Mouse (Mus musculus): ENCODE results near the gene Ebf1.

The Ebf1 gene

GRCm38 (mm10) chr11:44619131-44619886 lies 2.2 kb downstream of the Ebf1 start:
- DNase-seq (ENCODE audit: low spot score in 2 of 2) = no peak

GRCm38 (mm10) chr11:44619887-44620693 lies 3.0 kb downstream of the Ebf1 start:
- DNase-seq (ENCODE audit: low spot score in 2 of 2) = no peak

- DNase-seq (ENCODE audit: low spot score in 2 of 2) = no peak
Measured at GRCm38 (mm10) chr11:44620694-44621446, 3.8 kb downstream of the Ebf1 start.

- no peak for DNase-seq (ENCODE audit: low spot score in 2 of 2)
Measured at GRCm38 (mm10) chr11:44621615-44622014, 4.5 kb downstream of the Ebf1 start.

- no peak for DNase-seq (ENCODE audit: low spot score in 2 of 2)
Measured at GRCm38 (mm10) chr11:44622023-44622731, 5.1 kb downstream of the Ebf1 start.

- no peak for DNase-seq (ENCODE audit: low spot score in 2 of 2)
Measured at GRCm38 (mm10) chr11:44624564-44624963, 7.4 kb downstream of the Ebf1 start.

GRCm38 (mm10) chr11:44626065-44626464 lies 8.9 kb downstream of the Ebf1 start:
- DNase-seq (ENCODE audit: low spot score in 2 of 2) = no peak

GRCm38 (mm10) chr11:44628412-44628811 lies 11.3 kb downstream of the Ebf1 start:
- DNase-seq (ENCODE audit: low spot score in 2 of 2) = no peak

GRCm38 (mm10) chr11:44632064-44632968 lies 15.2 kb downstream of the Ebf1 start:
- DNase-seq (ENCODE audit: low spot score in 2 of 2) = no peak

- no peak for DNase-seq (ENCODE audit: low spot score in 2 of 2)
Measured at GRCm38 (mm10) chr11:44633001-44633693, 16.0 kb downstream of the Ebf1 start.

- DNase-seq (ENCODE audit: low spot score in 2 of 2) = no peak
Measured at GRCm38 (mm10) chr11:44634552-44635193, 17.6 kb downstream of the Ebf1 start.

- no peak for DNase-seq (ENCODE audit: low spot score in 2 of 2)
Measured at GRCm38 (mm10) chr11:44636241-44636640, 19.1 kb downstream of the Ebf1 start.

GRCm38 (mm10) chr11:44638193-44638754 lies 21.2 kb downstream of the Ebf1 start:
- no peak for DNase-seq (ENCODE audit: low spot score in 2 of 2)

- no peak for DNase-seq (ENCODE audit: low spot score in 2 of 2)
Measured at GRCm38 (mm10) chr11:44641496-44641895, 24.4 kb downstream of the Ebf1 start.

GRCm38 (mm10) chr11:44654340-44655019 lies 37.4 kb downstream of the Ebf1 start:
- no peak for DNase-seq (ENCODE audit: low spot score in 2 of 2)

GRCm38 (mm10) chr11:44655468-44655867 lies 38.4 kb downstream of the Ebf1 start:
- no peak for DNase-seq (ENCODE audit: low spot score in 2 of 2)

- DNase-seq (ENCODE audit: low spot score in 2 of 2) = no peak
Measured at GRCm38 (mm10) chr11:44656916-44657315, 39.8 kb downstream of the Ebf1 start.

GRCm38 (mm10) chr11:44657833-44658395 lies 40.8 kb downstream of the Ebf1 start:
- no peak for DNase-seq (ENCODE audit: low spot score in 2 of 2)
